Mouse (Mus musculus) common myeloid progenitor, adult 5-6 weeks (primary cell): ENCODE measurements around the gene Tubb5. TPM values are rescaled to one million over a fixed set of nuclear protein-coding genes. Genes with fewer than 3 reads are reported as not detected.

Source experiments
- ATAC-seq: replicated peaks from 2 replicates; pipeline ENCODE4 v1.8.0; 2016; ENCODE audit warnings: low read depth, mild to moderate bottlenecking, moderate TSS enrichment, inconsistent platforms; ENCODE audit not compliant: poor library complexity, severe bottlenecking
- total RNA-seq: library from RNA; stranded (forward); fragments of 200-1000, 187-1606 nt; gene quantifications from 2 replicates; pipeline ENCODE4 v1.2.3, GENCODE M21; 2017

The Tubb5 gene
- total RNA-seq, 1 experiment from 2014 or later, result 1,068 TPM

DNA sequence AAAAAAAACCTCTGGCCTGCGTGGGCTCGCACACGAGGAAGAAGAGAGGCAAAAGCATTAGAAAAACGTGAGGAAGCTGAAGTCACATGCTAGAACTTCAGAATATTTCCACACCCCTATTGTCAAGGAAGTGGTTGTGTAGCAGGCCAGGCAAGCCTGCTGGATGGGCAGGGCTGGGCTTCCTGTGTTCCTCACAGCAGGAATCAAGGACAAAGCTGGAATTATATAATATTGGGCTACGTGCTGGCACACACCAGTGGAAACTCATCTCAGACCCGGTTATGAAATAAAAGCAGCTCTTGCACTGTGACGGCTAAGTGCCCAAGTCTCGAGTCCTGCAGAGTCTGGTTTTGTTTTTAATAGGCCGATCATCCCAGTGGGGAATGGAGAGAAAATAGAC lies 30.0 kb downstream of the Tubb5 start:
- no peak; the same call in 1 of the 2 replicates for ATAC-seq

DNA sequence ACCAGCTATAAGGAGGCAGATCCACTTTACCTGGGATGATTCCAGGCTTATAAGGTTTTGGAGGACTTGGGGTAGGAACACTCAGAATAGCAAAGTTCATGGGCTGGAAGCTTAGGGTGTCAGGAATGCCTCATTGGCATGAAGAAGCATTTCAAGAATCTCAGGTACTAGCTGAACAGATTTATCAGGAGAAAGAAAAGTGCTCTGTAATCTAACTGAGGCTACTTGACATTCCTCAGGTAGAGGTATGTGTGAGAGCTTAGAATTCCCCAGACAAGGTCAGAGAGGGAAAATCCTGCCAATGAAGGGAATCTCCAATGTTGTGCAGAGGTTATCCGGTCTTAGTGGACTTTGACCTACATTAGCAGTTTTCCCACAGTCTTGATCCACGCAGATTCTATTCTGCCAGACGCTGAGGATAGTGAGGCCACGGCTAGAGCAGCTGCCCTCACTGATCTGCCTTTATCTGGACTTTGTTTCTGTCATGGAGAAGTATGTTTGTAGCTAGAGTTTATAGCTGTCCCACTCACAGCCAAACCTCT lies 34.2 kb downstream of the Tubb5 start:
- no peak for ATAC-seq

DNA sequence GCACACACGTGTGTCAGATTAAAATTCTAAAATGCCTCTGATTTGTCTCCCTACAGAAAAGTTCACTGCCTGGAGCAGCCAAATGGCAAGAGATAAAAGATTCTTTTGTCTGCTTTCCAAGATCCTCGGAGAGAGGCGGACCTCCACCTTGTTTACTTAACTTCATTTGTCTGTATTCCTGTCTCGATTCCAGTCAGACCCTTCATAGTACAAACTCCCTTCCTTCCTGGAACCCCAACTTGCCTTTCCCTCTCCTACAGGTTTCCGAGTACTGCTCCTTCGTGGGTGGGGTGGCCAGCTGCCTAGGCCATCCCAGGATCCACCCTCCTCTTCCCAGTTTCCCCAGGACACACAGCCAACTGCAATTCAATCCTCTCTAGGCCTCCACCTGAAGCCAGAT lies 35.1 kb downstream of the Tubb5 start:
- no peak for ATAC-seq

DNA sequence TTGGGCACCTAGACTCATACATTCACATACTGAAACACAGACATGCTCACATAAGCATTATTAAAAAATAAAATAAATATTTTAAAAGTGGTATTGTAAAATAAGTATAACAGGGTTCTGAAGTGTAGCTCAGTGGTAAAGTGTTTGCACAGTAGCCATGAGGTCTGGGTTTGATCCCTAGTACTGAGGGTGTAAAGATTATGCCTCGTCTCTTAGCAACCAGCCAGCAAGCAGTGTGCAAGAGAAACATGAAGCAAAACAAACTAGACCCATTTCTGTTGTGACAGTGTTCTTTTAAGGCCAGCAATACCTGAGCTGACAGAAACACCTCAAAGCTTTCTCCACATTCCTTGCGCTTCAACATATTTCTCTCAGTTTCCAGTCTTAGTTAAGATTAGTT lies 37.2 kb downstream of the Tubb5 start:
- no peak for ATAC-seq

DNA sequence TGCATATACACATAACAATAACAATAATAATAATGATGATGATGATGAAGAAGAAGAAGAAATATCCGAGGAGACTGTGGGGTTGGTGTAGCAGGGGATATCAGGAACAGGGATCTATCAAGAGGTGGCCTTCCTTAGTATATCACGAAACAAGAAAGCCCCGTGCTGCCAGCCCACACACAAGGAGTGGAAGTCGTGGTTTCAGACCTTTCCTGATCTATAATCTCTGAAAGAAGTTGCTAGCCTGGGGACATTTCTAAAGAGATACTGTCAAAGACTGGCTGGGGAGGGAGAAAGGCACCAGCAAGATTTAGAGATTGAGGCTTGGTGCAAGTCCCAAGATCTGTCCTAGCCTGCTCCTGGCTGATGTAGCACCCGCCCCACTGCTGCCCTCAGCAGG lies 41.3 kb downstream of the Tubb5 start:
- ATAC-seq, result 0 out of 2 replicates have a peak, but pooled peaks have one; percentile 20

DNA sequence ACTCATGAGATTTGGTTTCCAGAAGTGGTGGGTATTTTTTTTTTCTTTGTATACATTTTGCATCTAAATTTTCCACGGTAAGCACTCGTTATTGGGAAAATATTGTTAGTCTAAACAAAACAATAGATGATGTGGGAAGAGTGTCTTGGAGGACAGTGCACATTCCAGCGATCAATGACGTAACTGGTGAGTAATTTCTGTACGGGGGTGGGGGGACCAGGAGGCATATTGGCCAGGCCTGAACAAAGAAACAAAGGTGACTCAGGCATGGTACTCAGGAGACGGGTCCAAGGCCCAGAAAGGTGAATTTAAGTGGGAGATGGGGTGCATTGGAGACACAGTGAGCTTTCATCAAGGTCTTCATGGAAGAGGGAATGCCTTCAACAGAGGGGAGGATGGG lies 42.5 kb downstream of the Tubb5 start:
- no peak for ATAC-seq

DNA sequence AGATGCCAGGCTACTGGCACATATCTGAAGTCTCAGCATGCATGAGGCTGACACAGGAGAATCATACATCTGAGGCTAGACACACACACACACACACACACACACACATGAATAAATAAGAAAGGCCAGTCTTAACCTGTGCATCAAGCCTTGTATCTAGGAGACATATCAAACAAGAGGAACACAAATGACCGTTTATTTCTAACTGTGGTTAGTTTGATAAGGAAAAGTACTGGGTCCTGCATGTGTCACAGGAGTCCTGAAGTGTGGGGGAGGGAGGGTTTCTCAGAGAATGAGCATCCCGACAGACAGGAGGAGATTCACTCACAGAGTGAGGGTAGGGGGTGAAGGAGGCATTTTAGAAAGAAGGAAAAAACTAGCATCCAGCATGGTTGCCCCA lies 43.0 kb downstream of the Tubb5 start:
- ATAC-seq, result peak; percentile 35; the same call in 1 of the 2 replicates

DNA sequence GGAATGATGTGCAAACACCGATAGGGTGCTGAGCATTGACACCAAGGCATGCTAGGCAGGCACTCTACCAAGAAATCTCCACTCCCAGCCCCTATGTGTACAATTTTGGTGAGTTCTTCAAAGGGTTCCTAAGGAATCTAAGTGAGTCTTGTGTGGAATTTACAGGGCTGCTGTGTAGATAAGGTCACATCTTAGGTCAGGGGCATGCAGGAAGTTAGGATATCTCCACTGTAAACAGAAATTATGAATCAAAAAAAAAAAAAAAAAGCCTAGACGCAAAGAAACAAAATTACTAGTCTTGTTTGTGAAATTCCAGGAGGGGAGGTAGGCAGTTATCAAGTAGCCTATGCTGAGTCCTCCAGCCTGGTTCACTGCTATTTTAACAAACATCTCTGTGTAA lies 45.3 kb downstream of the Tubb5 start:
- ATAC-seq, result no peak

DNA sequence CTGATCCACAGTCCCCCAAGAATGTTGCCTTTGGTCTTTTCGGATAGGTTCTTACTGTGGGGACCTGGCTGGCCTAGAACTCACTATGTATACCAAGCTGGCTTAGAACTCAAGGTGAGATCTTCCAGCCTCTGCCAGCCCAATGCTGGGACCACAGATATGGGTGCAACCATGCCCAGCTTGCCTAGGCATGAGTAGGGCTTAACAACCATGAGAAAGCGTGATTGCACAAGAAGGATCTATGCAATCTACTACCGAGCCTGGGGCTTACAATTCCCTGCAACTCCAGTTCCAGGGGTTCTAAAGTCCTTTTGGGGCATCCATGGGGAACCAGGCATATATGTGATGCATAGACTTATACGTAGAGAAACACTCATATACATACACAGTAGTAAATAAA lies 47.2 kb downstream of the Tubb5 start:
- ATAC-seq, result no peak

DNA sequence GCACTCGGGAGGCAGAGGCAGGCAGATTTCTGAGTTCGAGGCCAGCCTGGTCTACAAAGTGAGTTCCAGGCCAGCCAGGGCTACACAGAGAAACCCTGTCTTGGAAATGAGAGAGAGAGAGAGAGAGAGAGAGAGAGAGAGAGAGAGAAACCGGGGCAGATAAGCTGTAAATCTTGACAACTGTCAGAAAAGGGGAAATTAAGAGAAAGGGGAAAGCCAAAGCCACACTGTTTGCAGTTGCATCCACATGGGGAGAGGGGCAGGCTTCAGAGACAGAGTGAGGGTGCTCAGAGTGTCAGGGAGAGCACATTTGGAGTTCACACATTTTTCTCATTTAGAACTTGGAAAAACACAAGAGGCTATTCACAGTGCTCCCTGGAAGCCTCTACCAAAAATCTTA lies 50.1 kb downstream of the Tubb5 start:
- ATAC-seq, result peak; percentile 80

DNA sequence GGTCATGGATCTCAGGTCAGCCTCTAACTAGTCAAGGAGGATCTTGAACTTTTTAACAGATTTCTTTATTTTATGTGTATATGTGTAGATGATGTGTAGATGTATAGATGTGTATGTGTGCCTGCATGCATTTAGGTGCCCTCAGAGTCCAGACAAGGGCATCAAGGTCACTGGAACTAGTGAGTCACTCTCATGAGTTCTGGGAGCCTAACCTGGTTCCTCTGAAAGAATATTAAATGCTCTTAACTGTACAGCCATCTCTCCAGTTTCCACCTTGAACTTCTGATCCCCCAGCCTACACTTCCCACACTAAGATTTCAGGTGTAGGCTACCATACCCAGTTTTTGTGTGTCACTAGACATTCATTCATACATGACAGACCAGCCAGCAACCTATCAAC lies 50.6 kb downstream of the Tubb5 start:
- ATAC-seq, result no peak

DNA sequence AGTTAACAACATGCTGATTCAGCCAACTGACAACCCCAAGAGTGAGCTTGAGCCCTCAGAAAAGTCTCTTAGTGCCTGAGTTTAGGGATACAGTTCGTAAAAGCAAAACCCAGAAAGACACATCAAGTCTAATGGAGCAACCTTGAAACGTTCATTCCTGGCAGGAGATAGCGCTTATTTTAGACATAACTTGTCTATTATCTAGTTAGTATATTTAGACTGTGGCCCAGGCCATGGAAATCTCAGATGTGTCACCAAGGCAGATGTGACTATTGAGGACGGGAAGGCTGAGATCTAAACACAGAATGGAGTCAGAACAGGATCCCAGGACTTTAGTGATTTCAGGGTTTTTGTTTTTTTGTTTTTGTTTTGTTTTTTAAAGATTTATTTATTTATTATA lies 53.0 kb downstream of the Tubb5 start:
- no peak for ATAC-seq

DNA sequence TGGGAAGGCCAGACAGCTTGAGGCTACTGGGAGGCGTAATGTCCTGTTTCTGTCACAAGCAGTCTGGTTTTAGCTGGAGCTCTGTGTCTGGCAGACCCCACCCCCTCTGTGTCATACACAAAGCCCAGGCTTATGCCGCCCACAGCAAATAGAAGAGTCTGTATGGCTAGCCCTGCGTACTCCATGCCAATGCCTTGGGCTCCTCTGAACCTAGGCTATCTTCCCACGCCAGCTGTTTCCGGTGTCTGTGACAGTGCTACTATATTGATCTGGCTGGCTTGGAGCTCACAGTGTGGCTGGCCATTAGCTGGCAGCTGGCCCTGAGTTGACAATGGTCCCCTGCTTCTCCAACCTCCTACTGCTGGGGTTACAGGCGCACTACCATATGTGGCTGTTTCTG lies 54.2 kb downstream of the Tubb5 start:
- peak; percentile 50 for ATAC-seq

Other genes starting within 250 kb of the Tubb5 start
- gene Sfta2, start 236.8 kb downstream of the Tubb5 start, total RNA-seq, result not detected in 2 replicates
- not detected in 2 replicates for gene Gm9573, start 211.7 kb downstream of the Tubb5 start, total RNA-seq
- not detected in 2 replicates for gene Mucl3, start 194.6 kb downstream of the Tubb5 start, total RNA-seq
- gene Vars2, start 170.7 kb downstream of the Tubb5 start, total RNA-seq, result 13.2 and 44.4 TPM in 2 replicates
- 16.5 and 23.3 TPM in 2 replicates for gene Gtf2h4, start 164.6 kb downstream of the Tubb5 start, total RNA-seq
- not detected in 2 replicates for gene Ddr1, start 133.7 kb downstream of the Tubb5 start, total RNA-seq
- gene Ier3, start 16.6 kb downstream of the Tubb5 start, total RNA-seq, result 66.9 and 67.4 TPM in 2 replicates
- 62.8 and 68.5 TPM in 2 replicates for gene Flot1, start 15.1 kb downstream of the Tubb5 start, total RNA-seq
- 27.0 and 39.0 TPM in 2 replicates for gene Mdc1, start 3.2 kb upstream of the Tubb5 start, total RNA-seq
- 55.1 and 58.3 TPM in 2 replicates for gene Nrm, start 23.0 kb upstream of the Tubb5 start, total RNA-seq
- gene Ppp1r18, start 27.3 kb upstream of the Tubb5 start, total RNA-seq, result 11.3 and 24.0 TPM in 2 replicates
- gene Dhx16, start 41.5 kb upstream of the Tubb5 start, total RNA-seq, result 42.3 and 52.4 TPM in 2 replicates
- 6.3 and 10.9 TPM in 2 replicates for gene 2310061I04Rik, start 59.1 kb upstream of the Tubb5 start, total RNA-seq
- gene Atat1, start 71.8 kb upstream of the Tubb5 start, total RNA-seq, result 10.8 and 13.6 TPM in 2 replicates
- gene Mrps18b, start 78.1 kb upstream of the Tubb5 start, total RNA-seq, result 52.4 and 66.3 TPM in 2 replicates
- 101 and 107 TPM in 2 replicates for gene Ppp1r10, start 78.1 kb upstream of the Tubb5 start, total RNA-seq
- 236 and 291 TPM in 2 replicates for gene Abcf1, start 131.5 kb upstream of the Tubb5 start, total RNA-seq
- gene Gnl1, start 141.5 kb upstream of the Tubb5 start, total RNA-seq, result 23.0 and 23.1 TPM in 2 replicates
- gene Prr3, start 141.9 kb upstream of the Tubb5 start, total RNA-seq, result 8.3 and 9.7 TPM in 2 replicates
- gene H2-T24, start 182.3 kb upstream of the Tubb5 start, total RNA-seq, result 15.3 and 16.4 TPM in 2 replicates
- 128 and 151 TPM in 2 replicates for gene H2-T23, start 194.5 kb upstream of the Tubb5 start, total RNA-seq
- gene H2-T22, start 204.4 kb upstream of the Tubb5 start, total RNA-seq, result 42.8 and 48.6 TPM in 2 replicates
- not detected in 2 replicates for gene Gm6034, start 204.7 kb upstream of the Tubb5 start, total RNA-seq
- 0.05 TPM in 1 of 2 replicates, not detected in the other for gene Gm11127, start 220.1 kb upstream of the Tubb5 start, total RNA-seq